Mouse (Mus musculus): ENCODE measurements around the gene Mrvi1. TPM values are rescaled to one million over a fixed set of nuclear protein-coding genes. Genes with fewer than 3 reads are reported as not detected.

Mrvi1 gene
- polyA plus RNA-seq, 1 experiment = 1.2 TPM

DNA sequence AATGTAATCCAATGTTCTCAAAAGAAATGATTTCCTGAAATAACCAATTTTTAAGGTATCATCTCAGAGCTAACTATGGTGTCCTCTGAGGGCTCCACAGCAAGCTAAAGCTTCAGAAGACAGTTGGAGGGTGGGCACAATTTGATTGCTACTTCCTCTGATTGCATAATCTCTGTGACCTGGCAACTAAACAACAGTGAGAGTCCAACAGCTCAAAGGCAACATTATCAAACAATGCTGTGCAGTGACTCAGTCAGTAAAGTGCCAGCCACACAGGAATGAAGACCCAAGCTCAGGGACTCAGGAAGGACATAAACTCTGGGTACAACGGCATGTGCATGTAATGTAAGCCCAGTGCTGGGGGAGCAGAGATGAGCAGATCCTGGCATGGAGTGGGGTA is 149.2 kb downstream of the Mrvi1 start:
- H3ac ChIP-seq (ENCODE audit: control insufficient read depth, insufficient read length) = no peak overlapping the region
- no peak for TF ChIP-seq MYOG (IDR thresholded peaks at IDR 0.05; ENCODE audit: control insufficient read depth in 1 of 3, insufficient read depth in 1 of 3, insufficient read length in 2 of 3, low read depth in 2 of 3)
- TF ChIP-seq REST (IDR thresholded peaks at IDR 0.05; ENCODE audit: insufficient read depth, insufficient read length) = no peak
- no peak for TF ChIP-seq MYOD1 (IDR thresholded peaks at IDR 0.05; ENCODE audit: control insufficient read depth in 1 of 3, insufficient read length in 2 of 3, low read depth in 2 of 3)
- TF ChIP-seq E2F4 (IDR thresholded peaks at IDR 0.05; ENCODE audit: insufficient read depth) = no peak
- TF ChIP-seq POLR2AphosphoS2 (IDR thresholded peaks at IDR 0.05; ENCODE audit: insufficient read length, low read depth) = no peak
- TF ChIP-seq SRF (IDR thresholded peaks at IDR 0.05; ENCODE audit: control insufficient read depth, insufficient read length, low read depth) = no peak
- TF ChIP-seq POLR2A (IDR thresholded peaks at IDR 0.05; ENCODE audit: insufficient read length, low read depth) = no peak
- TF ChIP-seq USF1 (IDR thresholded peaks at IDR 0.05; ENCODE audit: low read depth) = no peak
- no peak for TF ChIP-seq MAX (IDR thresholded peaks at IDR 0.05; ENCODE audit: low read depth)
- TF ChIP-seq TCF3 (IDR thresholded peaks at IDR 0.05; ENCODE audit: insufficient read length, low read depth) = no peak
- TF ChIP-seq TCF12 (IDR thresholded peaks at IDR 0.05; ENCODE audit: insufficient read depth, poor library complexity, severe bottlenecking) = no peak
- no peak for TF ChIP-seq CEBPB (IDR thresholded peaks at IDR 0.05; ENCODE audit: insufficient read depth, poor library complexity, severe bottlenecking)

GRCm38 (mm10) chr7:110823995-110824953 is 158.0 kb downstream of the Mrvi1 start:
- H3K4me3 ChIP-seq = no peak overlapping the region
- peaks cover 5% of the 10 kb centered on the region for H3K36me3 ChIP-seq (ENCODE audit: control insufficient read depth, insufficient read depth)
- H3K79me2 ChIP-seq (ENCODE audit: control insufficient read depth, insufficient read depth) = no peaks in the 10 kb centered on the region
- H3K4me2 ChIP-seq (ENCODE audit: low read depth) = peak overlapping the region; percentile 57
- TF ChIP-seq TCF12 (IDR thresholded peaks at IDR 0.05; ENCODE audit: insufficient read depth, poor library complexity, severe bottlenecking) (no peak), USF1 (IDR thresholded peaks at IDR 0.05; ENCODE audit: low read depth) (no peak), MYOD1 (IDR thresholded peaks at IDR 0.05; ENCODE audit: control insufficient read depth in 1 of 3, insufficient read length in 2 of 3, low read depth in 2 of 3) (peak in 1 of 3 experiments; percentile 55), MYOG (IDR thresholded peaks at IDR 0.05; ENCODE audit: control insufficient read depth in 1 of 3, insufficient read depth in 1 of 3, insufficient read length in 2 of 3, low read depth in 2 of 3) (peak in 1 of 3 experiments; percentile 12), REST (IDR thresholded peaks at IDR 0.05; ENCODE audit: insufficient read depth, insufficient read length) (no peak), CEBPB (IDR thresholded peaks at IDR 0.05; ENCODE audit: insufficient read depth, poor library complexity, severe bottlenecking) (peak; percentile 37; the same call in 1 of the 2 replicates), POLR2AphosphoS2 (IDR thresholded peaks at IDR 0.05; ENCODE audit: insufficient read length, low read depth) (no peak)
- H3ac ChIP-seq (ENCODE audit: control insufficient read depth, insufficient read length) = no peak overlapping the region
- H3K27me3 ChIP-seq (ENCODE audit: control insufficient read depth, insufficient read depth, insufficient read length) = no peaks in the 10 kb centered on the region

More for the DNA sequence above, 149.2 kb downstream of the Mrvi1 start:
- no peak overlapping the region for H3K4me2 ChIP-seq (ENCODE audit: low read depth)
- H3K27me3 ChIP-seq (ENCODE audit: control insufficient read depth, insufficient read depth, insufficient read length) = no peaks in the 10 kb centered on the region
- no peak overlapping the region for H3K4me3 ChIP-seq
- H3K36me3 ChIP-seq (ENCODE audit: control insufficient read depth, insufficient read depth) = peaks cover 21% of the 10 kb centered on the region
- peaks cover 3% of the 10 kb centered on the region for H3K79me2 ChIP-seq (ENCODE audit: control insufficient read depth, insufficient read depth)

GRCm38 (mm10) chr7:110823593-110823992 is 158.7 kb downstream of the Mrvi1 start:
- TF ChIP-seq MAX (IDR thresholded peaks at IDR 0.05; ENCODE audit: low read depth) = no peak
- Histone ChIP-seq H3ac (ENCODE audit: control insufficient read depth, insufficient read length) (no peak overlapping the region), H3K4me3 (no peak overlapping the region), H3K79me2 (ENCODE audit: control insufficient read depth, insufficient read depth) (no peaks in the 10 kb centered on the region), H3K36me3 (ENCODE audit: control insufficient read depth, insufficient read depth) (peaks cover 5% of the 10 kb centered on the region), H3K27me3 (ENCODE audit: control insufficient read depth, insufficient read depth, insufficient read length) (no peaks in the 10 kb centered on the region), H3K4me2 (ENCODE audit: low read depth) (peak overlapping the region; percentile 57)

GRCm38 (mm10) chr7:110823076-110823475 is 159.2 kb downstream of the Mrvi1 start:
- Histone ChIP-seq H3K36me3 (ENCODE audit: control insufficient read depth, insufficient read depth) (peaks cover 5% of the 10 kb centered on the region), H3K4me3 (no peak overlapping the region), H3K79me2 (ENCODE audit: control insufficient read depth, insufficient read depth) (no peaks in the 10 kb centered on the region), H3ac (ENCODE audit: control insufficient read depth, insufficient read length) (no peak overlapping the region), H3K4me2 (ENCODE audit: low read depth) (peak overlapping the region; percentile 57), H3K27me3 (ENCODE audit: control insufficient read depth, insufficient read depth, insufficient read length) (no peaks in the 10 kb centered on the region)
- TF ChIP-seq MYOG (IDR thresholded peaks at IDR 0.05; ENCODE audit: control insufficient read depth in 1 of 3, insufficient read depth in 1 of 3, insufficient read length in 2 of 3, low read depth in 2 of 3) = no peak
- TF ChIP-seq REST (IDR thresholded peaks at IDR 0.05; ENCODE audit: insufficient read depth, insufficient read length) = no peak
- no peak for TF ChIP-seq POLR2AphosphoS2 (IDR thresholded peaks at IDR 0.05; ENCODE audit: insufficient read length, low read depth)
- no peak for TF ChIP-seq TCF3 (IDR thresholded peaks at IDR 0.05; ENCODE audit: insufficient read length, low read depth)
- TF ChIP-seq CEBPB (IDR thresholded peaks at IDR 0.05; ENCODE audit: insufficient read depth, poor library complexity, severe bottlenecking) = no peak
- no peak for TF ChIP-seq SRF (IDR thresholded peaks at IDR 0.05; ENCODE audit: control insufficient read depth, insufficient read length, low read depth)
- TF ChIP-seq E2F4 (IDR thresholded peaks at IDR 0.05; ENCODE audit: insufficient read depth) = no peak
- no peak for TF ChIP-seq MYOD1 (IDR thresholded peaks at IDR 0.05; ENCODE audit: control insufficient read depth in 1 of 3, insufficient read length in 2 of 3, low read depth in 2 of 3)
- no peak for TF ChIP-seq TCF12 (IDR thresholded peaks at IDR 0.05; ENCODE audit: insufficient read depth, poor library complexity, severe bottlenecking)
- no peak for TF ChIP-seq MAX (IDR thresholded peaks at IDR 0.05; ENCODE audit: low read depth)
- TF ChIP-seq USF1 (IDR thresholded peaks at IDR 0.05; ENCODE audit: low read depth) = no peak
- TF ChIP-seq POLR2A (IDR thresholded peaks at IDR 0.05; ENCODE audit: insufficient read length, low read depth) = no peak
